Mouse (Mus musculus): ENCODE data around the gene Mrpl49. TPM values are rescaled to one million over a fixed set of nuclear protein-coding genes. Genes with fewer than 3 reads are reported as not detected.

The Mrpl49 gene
- polyA plus RNA-seq (2015; fragmentation: Nextera tagmentation; extraction: Ambion mirVana): 66.2 and 69.0 TPM in 2 replicates

DNA sequence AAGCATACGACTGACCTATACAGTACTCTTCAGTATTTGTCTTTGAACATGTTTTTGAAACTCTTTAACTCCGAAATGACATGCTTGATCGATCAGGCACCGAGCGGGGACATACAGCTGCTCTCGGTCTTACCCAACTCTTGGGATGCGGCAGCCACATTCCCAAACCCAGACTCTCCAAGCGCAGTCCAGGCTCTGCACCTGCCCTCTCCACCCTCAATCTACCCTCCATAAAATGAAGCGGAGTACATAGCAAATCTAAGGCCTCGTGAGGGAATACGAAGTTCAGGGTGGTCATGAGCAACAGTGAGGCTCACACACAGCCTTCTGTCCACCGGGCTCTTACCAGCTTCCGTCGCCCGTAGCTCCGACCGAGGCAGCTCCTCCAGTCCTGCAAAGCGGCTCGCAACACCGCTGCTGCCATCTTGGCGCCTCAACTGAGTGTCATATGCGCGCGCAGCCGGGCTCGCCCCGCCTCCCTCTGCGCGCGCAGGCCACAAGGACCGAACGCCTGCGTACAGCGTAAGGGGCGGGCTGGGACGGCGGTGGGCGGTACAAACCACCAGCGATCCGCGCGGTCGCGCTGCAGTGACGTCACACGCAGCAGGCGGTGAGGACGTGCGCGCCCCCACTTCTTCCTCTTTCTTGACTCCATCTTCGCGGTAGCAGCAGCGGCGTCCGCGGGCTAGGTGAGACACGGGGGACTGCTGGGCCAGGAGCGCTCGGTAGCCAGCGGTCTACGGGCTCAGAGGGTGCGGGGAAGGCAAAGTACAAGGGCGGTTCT lies at the start of gene Mrpl49, which contains the start of gene Fau:
Gene Mrpl49 (minus strand): TSS at position 473 of the 784 bp plus-strand sequence.
Gene Fau (plus strand): TSS at position 532 of the 784 bp plus-strand sequence.
- H3K4me3 ChIP-seq (replicated peaks; ENCODE audit: low read depth, low read length): peak within 1 kb of the TSS; percentile 92
- ATAC-seq (replicated peaks; ENCODE audit: low FRiP score, low read depth) (peak; percentile 86), DNase-seq (ENCODE audit: low spot score) (peak; percentile 98)
- H3K9me3 ChIP-seq (replicated peaks; ENCODE audit: low read length): no peaks in the 10 kb centered on the region
- TF ChIP-seq CTCF (IDR thresholded peaks at IDR 0.05; ENCODE audit: low read depth): no peak; the same call in 1 of the 2 replicates
- peaks cover 26% of the 10 kb centered on the region for H3K36me3 ChIP-seq (ENCODE audit: insufficient read depth, low read length)
- peak within 1 kb of the TSS; percentile 55 for H3K27ac ChIP-seq
- H3K4me2 ChIP-seq (ENCODE audit: low read length): peak within 1 kb of the TSS; percentile 81
- H3K27me3 ChIP-seq (ENCODE audit: insufficient read depth, low read length): no peaks in the 10 kb centered on the region
- WGBS: under 1% methylated on average over 63 of the region's 63 CpGs
- peak within 1 kb of the TSS; percentile 92 for H3K9ac ChIP-seq (ENCODE audit: low read depth, low read length)
- peaks cover 15% of the 10 kb centered on the region for H3K4me1 ChIP-seq (replicated peaks; ENCODE audit: insufficient read depth, low read length)

DNA sequence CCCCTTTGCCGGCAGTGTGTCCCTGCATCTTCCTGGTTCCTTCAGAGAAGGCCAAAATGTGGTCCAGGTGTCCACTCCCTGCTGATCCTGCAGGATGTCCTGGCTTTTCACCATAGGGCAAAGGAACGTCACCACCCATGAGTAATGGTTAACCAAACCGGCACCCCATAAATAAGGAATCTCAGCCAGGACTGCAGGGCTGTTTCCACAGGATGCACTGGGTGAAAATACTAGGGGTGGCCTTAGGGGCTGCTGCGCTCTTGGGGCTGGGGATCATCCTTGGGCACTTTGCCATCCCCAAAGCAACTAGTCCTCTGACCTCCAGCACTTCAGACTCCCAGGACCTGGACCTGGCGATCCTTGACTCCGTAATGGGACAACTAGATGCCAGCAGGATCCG lies 48.0 kb upstream of the Mrpl49 start, which contains the start of gene Naaladl1:
Gene Naaladl1 (plus strand): TSS at position 197 of the 400 bp plus-strand sequence.
- H3K4me2 ChIP-seq (ENCODE audit: low read length): no peak within 1 kb of the TSS
- no peaks in the 10 kb centered on the region for H3K9me3 ChIP-seq (replicated peaks; ENCODE audit: low read length)
- no peaks in the 10 kb centered on the region for H3K4me1 ChIP-seq (replicated peaks; ENCODE audit: insufficient read depth, low read length)
- DNase-seq (ENCODE audit: low spot score): no peak
- H3K27ac ChIP-seq: no peak within 1 kb of the TSS
- no peak for ATAC-seq (replicated peaks; ENCODE audit: low FRiP score, low read depth)
- H3K9ac ChIP-seq (ENCODE audit: low read depth, low read length): no peak within 1 kb of the TSS
- H3K4me3 ChIP-seq (replicated peaks; ENCODE audit: low read depth, low read length): no peak within 1 kb of the TSS
- no peaks in the 10 kb centered on the region for H3K27me3 ChIP-seq (ENCODE audit: insufficient read depth, low read length)
- H3K36me3 ChIP-seq (ENCODE audit: insufficient read depth, low read length): no peaks in the 10 kb centered on the region
- TF ChIP-seq CTCF (IDR thresholded peaks at IDR 0.05; ENCODE audit: low read depth): no peak
- WGBS: 76% methylated on average over 7 of the region's 7 CpGs

GRCm38 (mm10) chr19:6104476-6104875 lies 46.9 kb upstream of the Mrpl49 start:
- Histone ChIP-seq H3K9ac (ENCODE audit: low read depth, low read length) (no peak overlapping the region), H3K36me3 (ENCODE audit: insufficient read depth, low read length) (no peaks in the 10 kb centered on the region), H3K4me1 (replicated peaks; ENCODE audit: insufficient read depth, low read length) (no peaks in the 10 kb centered on the region), H3K4me2 (ENCODE audit: low read length) (no peak overlapping the region), H3K27me3 (ENCODE audit: insufficient read depth, low read length) (no peaks in the 10 kb centered on the region), H3K4me3 (replicated peaks; ENCODE audit: low read depth, low read length) (no peak overlapping the region), H3K9me3 (replicated peaks; ENCODE audit: low read length) (no peaks in the 10 kb centered on the region), H3K27ac (no peak overlapping the region)
- no peak for TF ChIP-seq CTCF (IDR thresholded peaks at IDR 0.05; ENCODE audit: low read depth)
- DNase-seq (ENCODE audit: low spot score) (no peak), ATAC-seq (replicated peaks; ENCODE audit: low FRiP score, low read depth) (no peak)
- WGBS: 70% methylated on average over 4 of the region's 4 CpGs

DNA sequence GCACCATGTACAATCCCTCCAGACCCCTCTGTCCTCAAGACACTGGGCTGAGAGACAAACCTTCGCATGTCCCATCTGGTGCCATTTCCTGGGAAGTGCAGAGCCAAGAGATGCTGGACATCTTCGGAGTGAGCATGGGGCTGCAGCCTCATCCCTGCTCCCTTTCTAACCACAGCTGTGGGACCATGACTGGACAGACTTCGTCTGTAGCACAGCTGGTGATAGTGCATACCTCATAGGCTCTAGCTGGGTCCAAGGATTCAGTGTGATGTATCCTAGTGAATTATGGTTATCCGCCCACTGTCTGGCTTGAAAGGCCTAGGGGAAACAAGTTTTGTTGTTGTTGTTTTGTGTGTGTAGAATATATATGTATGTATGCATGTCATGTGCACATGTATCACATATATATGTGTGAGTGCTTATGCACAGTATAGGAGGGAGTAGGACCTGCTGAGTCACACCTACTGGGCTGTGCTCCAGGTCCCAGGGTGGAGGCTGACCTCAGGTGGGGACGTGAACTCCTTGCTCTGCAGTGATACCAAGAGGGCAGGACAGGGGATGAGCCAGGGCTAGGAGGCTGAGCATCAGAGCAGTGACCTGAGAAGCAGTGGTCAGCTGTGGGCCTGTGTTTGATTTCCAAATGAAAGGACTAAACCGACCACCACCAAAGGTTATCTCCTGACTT lies 44.7 kb upstream of the Mrpl49 start:
- TF ChIP-seq CTCF (IDR thresholded peaks at IDR 0.05; ENCODE audit: low read depth): no peak
- WGBS: 75% methylated on average over 6 of the region's 6 CpGs
- no peak overlapping the region for H3K4me3 ChIP-seq (replicated peaks; ENCODE audit: low read depth, low read length)
- H3K4me1 ChIP-seq (replicated peaks; ENCODE audit: insufficient read depth, low read length): no peaks in the 10 kb centered on the region
- ATAC-seq (replicated peaks; ENCODE audit: low FRiP score, low read depth) (no peak), DNase-seq (ENCODE audit: low spot score) (no peak)
- no peaks in the 10 kb centered on the region for H3K36me3 ChIP-seq (ENCODE audit: insufficient read depth, low read length)
- no peaks in the 10 kb centered on the region for H3K9me3 ChIP-seq (replicated peaks; ENCODE audit: low read length)
- H3K27me3 ChIP-seq (ENCODE audit: insufficient read depth, low read length): no peaks in the 10 kb centered on the region
- H3K9ac ChIP-seq (ENCODE audit: low read depth, low read length): no peak overlapping the region
- no peak overlapping the region for H3K27ac ChIP-seq
- no peak overlapping the region for H3K4me2 ChIP-seq (ENCODE audit: low read length)

DNA sequence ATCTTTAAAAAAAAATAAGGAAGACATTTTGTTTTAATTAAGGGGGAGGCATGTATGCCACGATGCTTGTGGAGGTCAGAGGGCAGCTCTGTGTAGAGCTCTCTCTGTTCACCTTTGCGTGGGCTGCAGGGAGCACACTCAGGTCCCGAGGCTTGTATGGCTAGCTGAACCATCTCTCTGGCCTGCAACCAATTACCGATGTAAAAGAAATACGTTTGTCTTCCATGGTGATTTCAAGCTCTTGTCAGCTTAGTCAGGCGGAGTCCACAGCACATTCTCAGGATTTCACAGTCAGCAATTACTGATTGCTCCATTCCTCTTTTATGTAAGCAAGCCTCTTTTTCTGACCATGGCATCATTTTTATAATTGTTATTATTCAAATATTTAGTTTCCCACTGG lies 43.6 kb upstream of the Mrpl49 start:
- 58% methylated on average over 6 of the region's 6 CpGs for WGBS
- Histone ChIP-seq H3K36me3 (ENCODE audit: insufficient read depth, low read length) (no peaks in the 10 kb centered on the region), H3K9ac (ENCODE audit: low read depth, low read length) (no peak overlapping the region), H3K27ac (no peak overlapping the region), H3K27me3 (ENCODE audit: insufficient read depth, low read length) (no peaks in the 10 kb centered on the region), H3K4me1 (replicated peaks; ENCODE audit: insufficient read depth, low read length) (no peaks in the 10 kb centered on the region), H3K9me3 (replicated peaks; ENCODE audit: low read length) (no peaks in the 10 kb centered on the region), H3K4me2 (ENCODE audit: low read length) (no peak overlapping the region), H3K4me3 (replicated peaks; ENCODE audit: low read depth, low read length) (no peak overlapping the region)
- ATAC-seq (replicated peaks; ENCODE audit: low FRiP score, low read depth) (no peak), DNase-seq (ENCODE audit: low spot score) (no peak)
- TF ChIP-seq CTCF (IDR thresholded peaks at IDR 0.05; ENCODE audit: low read depth): no peak

DNA sequence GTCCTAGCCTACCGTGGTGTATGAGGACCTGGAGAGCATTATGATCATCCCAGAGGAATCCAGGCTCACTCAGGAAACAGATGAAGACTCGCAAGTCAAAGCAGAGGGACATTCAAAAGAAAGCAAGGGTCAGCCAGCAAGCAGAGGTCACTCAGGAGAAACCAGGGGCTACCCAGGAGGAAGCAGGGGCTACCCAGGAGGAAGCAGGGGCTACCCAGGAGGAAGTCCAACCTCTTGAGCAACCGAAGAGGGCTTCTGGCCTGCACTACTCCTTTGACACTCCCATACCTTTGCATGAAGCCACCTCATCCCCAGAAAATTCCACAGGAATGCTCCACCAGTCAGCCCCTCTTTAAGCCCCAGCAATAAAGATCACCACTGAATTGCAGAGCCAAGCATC lies 40.3 kb upstream of the Mrpl49 start:
- H3K4me3 ChIP-seq (replicated peaks; ENCODE audit: low read depth, low read length): no peak overlapping the region
- DNase-seq (ENCODE audit: low spot score) (no peak), ATAC-seq (replicated peaks; ENCODE audit: low FRiP score, low read depth) (no peak)
- no peaks in the 10 kb centered on the region for H3K9me3 ChIP-seq (replicated peaks; ENCODE audit: low read length)
- no peaks in the 10 kb centered on the region for H3K27me3 ChIP-seq (ENCODE audit: insufficient read depth, low read length)
- H3K4me1 ChIP-seq (replicated peaks; ENCODE audit: insufficient read depth, low read length): no peaks in the 10 kb centered on the region
- no peak for TF ChIP-seq CTCF (IDR thresholded peaks at IDR 0.05; ENCODE audit: low read depth)
- H3K36me3 ChIP-seq (ENCODE audit: insufficient read depth, low read length): 0 out of 2 replicates have a peak, but pooled peaks cover 3% of the 10 kb centered on the region
- H3K9ac ChIP-seq (ENCODE audit: low read depth, low read length): no peak overlapping the region
- no peak overlapping the region for H3K4me2 ChIP-seq (ENCODE audit: low read length)
- 81% methylated on average over 3 of the region's 3 CpGs for WGBS
- H3K27ac ChIP-seq: no peak overlapping the region

Data from kidney, postnatal 0 days (tissue).